Mouse (Mus musculus): ENCODE results near the gene Kcnq5. TPM values are rescaled to one million over a fixed set of nuclear protein-coding genes. Genes with fewer than 3 reads are reported as not detected.

The Kcnq5 gene
- total and polyA plus RNA-seq, 3 experiments: 0.11 TPM; not detected in 2

- H3K36me3 ChIP-seq (replicated peaks): no peaks in the 10 kb centered on the region
- H3K9me3 ChIP-seq (replicated peaks): peaks cover 15% of the 10 kb centered on the region
- no peak overlapping the region for H3K4me3 ChIP-seq (ENCODE audit: low read depth, low read length)
- no peaks in the 10 kb centered on the region for H3K27me3 ChIP-seq (ENCODE audit: insufficient read depth, low read length)
- DNase-seq (ENCODE audit: low spot score): no peak
- H3K4me1 ChIP-seq (ENCODE audit: insufficient read depth, low read depth, low read length): no peaks in the 10 kb centered on the region
- TF ChIP-seq TAL1 (conservative IDR thresholded peaks at IDR 0.05; ENCODE audit: low read depth, low read length): no peak
- no peak for TF ChIP-seq GATA1 (IDR thresholded peaks at IDR 0.05; ENCODE audit: borderline replicate concordance, low read length)
- no peak for TF ChIP-seq CTCF (IDR thresholded peaks at IDR 0.05; ENCODE audit: low read depth, low read length)
- no peak for TF ChIP-seq GATA2 (IDR thresholded peaks at IDR 0.05; ENCODE audit: borderline replicate concordance, low read depth, low read length)
- no peak for TF ChIP-seq POLR2AphosphoS5 (IDR thresholded peaks at IDR 0.05; ENCODE audit: insufficient replicate concordance, low read depth, low read length)
- ATAC-seq (ENCODE audit: extremely low read depth, insufficient number of reproducible peaks, low FRiP score, poor library complexity, severe bottlenecking): no peak
Measured at GRCm38 (mm10) chr1:21962896-21963864, 1.4 kb upstream of the Kcnq5 start.

- Histone ChIP-seq H3K4me3 (ENCODE audit: low read depth, low read length) (no peak overlapping the region), H3K27me3 (ENCODE audit: insufficient read depth, low read length) (no peaks in the 10 kb centered on the region), H3K9me3 (replicated peaks) (peaks cover 15% of the 10 kb centered on the region), H3K36me3 (replicated peaks) (no peaks in the 10 kb centered on the region), H3K4me1 (ENCODE audit: insufficient read depth, low read depth, low read length) (no peaks in the 10 kb centered on the region)
- no peak for DNase-seq (ENCODE audit: low spot score)
- no peak for ATAC-seq (ENCODE audit: extremely low read depth, insufficient number of reproducible peaks, low FRiP score, poor library complexity, severe bottlenecking)
- no peak for TF ChIP-seq TAL1 (conservative IDR thresholded peaks at IDR 0.05; ENCODE audit: low read depth, low read length)
- no peak for TF ChIP-seq POLR2AphosphoS5 (IDR thresholded peaks at IDR 0.05; ENCODE audit: insufficient replicate concordance, low read depth, low read length)
- TF ChIP-seq GATA1 (IDR thresholded peaks at IDR 0.05; ENCODE audit: borderline replicate concordance, low read length): no peak
- TF ChIP-seq GATA2 (IDR thresholded peaks at IDR 0.05; ENCODE audit: borderline replicate concordance, low read depth, low read length): no peak
- no peak for TF ChIP-seq CTCF (IDR thresholded peaks at IDR 0.05; ENCODE audit: low read depth, low read length)
Measured at GRCm38 (mm10) chr1:21962083-21962471, 335 bp upstream of the Kcnq5 start.

- DNase-seq (ENCODE audit: low spot score): no peak
- no peaks in the 10 kb centered on the region for H3K4me1 ChIP-seq (ENCODE audit: insufficient read depth, low read depth, low read length)
- H3K27me3 ChIP-seq (ENCODE audit: insufficient read depth, low read length): no peaks in the 10 kb centered on the region
- no peak for ATAC-seq (ENCODE audit: extremely low read depth, insufficient number of reproducible peaks, low FRiP score, poor library complexity, severe bottlenecking)
- H3K9me3 ChIP-seq (replicated peaks): peaks cover 15% of the 10 kb centered on the region
- no peak for TF ChIP-seq CTCF (IDR thresholded peaks at IDR 0.05; ENCODE audit: low read depth, low read length)
- TF ChIP-seq GATA1 (IDR thresholded peaks at IDR 0.05; ENCODE audit: borderline replicate concordance, low read length): no peak
- no peak for TF ChIP-seq GATA2 (IDR thresholded peaks at IDR 0.05; ENCODE audit: borderline replicate concordance, low read depth, low read length)
- H3K36me3 ChIP-seq (replicated peaks): no peaks in the 10 kb centered on the region
- H3K4me3 ChIP-seq (ENCODE audit: low read depth, low read length): no peak overlapping the region
Measured at GRCm38 (mm10) chr1:21960421-21961250, 1.1 kb downstream of the Kcnq5 start.

GRCm38 (mm10) chr1:21959648-21960285, 2.0 kb downstream of the Kcnq5 start:
- Histone ChIP-seq H3K9me3 (replicated peaks) (peaks cover 15% of the 10 kb centered on the region), H3K4me3 (ENCODE audit: low read depth, low read length) (no peak overlapping the region), H3K36me3 (replicated peaks) (no peaks in the 10 kb centered on the region), H3K4me1 (ENCODE audit: insufficient read depth, low read depth, low read length) (no peaks in the 10 kb centered on the region), H3K27me3 (ENCODE audit: insufficient read depth, low read length) (no peaks in the 10 kb centered on the region)
- no peak for DNase-seq (ENCODE audit: low spot score)
- TF ChIP-seq TAL1 (conservative IDR thresholded peaks at IDR 0.05; ENCODE audit: low read depth, low read length) (no peak), POLR2AphosphoS5 (IDR thresholded peaks at IDR 0.05; ENCODE audit: insufficient replicate concordance, low read depth, low read length) (no peak), GATA2 (IDR thresholded peaks at IDR 0.05; ENCODE audit: borderline replicate concordance, low read depth, low read length) (no peak), GATA1 (IDR thresholded peaks at IDR 0.05; ENCODE audit: borderline replicate concordance, low read length) (no peak), CTCF (IDR thresholded peaks at IDR 0.05; ENCODE audit: low read depth, low read length) (no peak)
- no peak for ATAC-seq (ENCODE audit: extremely low read depth, insufficient number of reproducible peaks, low FRiP score, poor library complexity, severe bottlenecking)

- Histone ChIP-seq H3K36me3 (replicated peaks) (no peaks in the 10 kb centered on the region), H3K27me3 (ENCODE audit: insufficient read depth, low read length) (no peaks in the 10 kb centered on the region), H3K4me3 (ENCODE audit: low read depth, low read length) (no peak overlapping the region), H3K9me3 (replicated peaks) (peaks cover 15% of the 10 kb centered on the region), H3K4me1 (ENCODE audit: insufficient read depth, low read depth, low read length) (no peaks in the 10 kb centered on the region)
- no peak for DNase-seq (ENCODE audit: low spot score)
- ATAC-seq (ENCODE audit: extremely low read depth, insufficient number of reproducible peaks, low FRiP score, poor library complexity, severe bottlenecking): no peak
- TF ChIP-seq POLR2AphosphoS5 (IDR thresholded peaks at IDR 0.05; ENCODE audit: insufficient replicate concordance, low read depth, low read length) (no peak), CTCF (IDR thresholded peaks at IDR 0.05; ENCODE audit: low read depth, low read length) (no peak), GATA1 (IDR thresholded peaks at IDR 0.05; ENCODE audit: borderline replicate concordance, low read length) (no peak), TAL1 (conservative IDR thresholded peaks at IDR 0.05; ENCODE audit: low read depth, low read length) (no peak), GATA2 (IDR thresholded peaks at IDR 0.05; ENCODE audit: borderline replicate concordance, low read depth, low read length) (no peak)
Measured at GRCm38 (mm10) chr1:21958013-21958412, 3.7 kb downstream of the Kcnq5 start.

All from G1E (cell line).